Mouse (Mus musculus) megakaryocyte, embryonic 14.5 days (primary cell): ENCODE data around the gene Urad.

Source experiments
- FLI1 ChIP-seq: IDR thresholded peaks from 2 replicates; pipeline ENCODE4 v1.6.1; 2012; ENCODE audit warnings: low read length, inconsistent platforms, mixed read lengths
- GATA1 ChIP-seq: IDR thresholded peaks from 3 replicates; pipeline ENCODE4 v1.6.1; 2012; ENCODE audit warnings: mixed read lengths, low read length, inconsistent platforms, borderline replicate concordance

DNA sequence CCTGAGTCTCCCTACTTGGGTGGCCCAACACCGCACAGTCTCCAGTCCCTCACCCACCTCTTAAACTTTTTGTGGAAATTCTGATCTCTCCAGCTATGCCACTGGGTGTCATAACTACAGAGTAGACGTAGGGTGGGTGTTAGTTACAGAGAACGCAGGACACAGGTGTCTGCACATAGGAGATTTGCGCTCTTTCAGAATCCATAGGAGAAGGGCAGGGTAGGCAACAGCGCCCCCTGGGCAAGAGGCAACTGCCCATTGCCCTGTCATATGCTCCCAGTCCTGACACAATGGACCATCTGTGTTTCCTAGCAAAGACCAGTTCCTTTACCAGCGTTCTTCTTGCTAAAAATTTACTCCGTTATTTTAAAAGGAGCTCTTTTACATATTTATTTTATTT lies 4.2 kb downstream of the Urad start:
- TF ChIP-seq GATA1: no peak
- TF ChIP-seq FLI1: no peak
